Mouse (Mus musculus): ENCODE measurements around the gene Cyp20a1.

- TF ChIP-seq CTCF (IDR thresholded peaks at IDR 0.05; ENCODE audit: insufficient read depth, low read length): no peak
- no peak for TF ChIP-seq POLR2A (IDR thresholded peaks at IDR 0.05; ENCODE audit: borderline replicate concordance, extremely low read depth, low read depth, low read length)
These were observed 73.6 kb downstream of the Cyp20a1 start for GRCm38 (mm10) chr1:60416724-60417123.

Data from lung, adult 2 months (tissue).